Mouse (Mus musculus) neural tube, embryonic 12.5 days (tissue): ENCODE data around the gene Carm1. TPM values are rescaled to one million over a fixed set of nuclear protein-coding genes. Genes with fewer than 3 reads are reported as not detected.
"Not testable (repeated sequence)": the region's sequence is repeated elsewhere in the genome, so short reads cannot be mapped to it uniquely, and the experiment has no call there.

Source experiments
- ATAC-seq: fragments of 200-750 bp; cut with Nextera tagmentation; 2 replicates; pipeline ENCODE4 v1.8.0; 2017; ENCODE audit warnings: low read depth, mild to moderate bottlenecking, moderate TSS enrichment, moderate library complexity; ENCODE audit not compliant: low FRiP score
- H3K27ac ChIP-seq: fragments of 300-500 bp; sonication (generic); 2 replicates; pipeline ENCODE4 v1.5.1; 2016
- H3K27me3 ChIP-seq: fragments of 300-500 bp; sonication (generic); replicated peaks from 2 replicates; pipeline ENCODE4 v1.6.1; 2016; ENCODE audit warnings: mild to moderate bottlenecking
- H3K36me3 ChIP-seq: fragments of 300-500 bp; sonication (generic); 2 replicates; pipeline ENCODE4 v1.6.1; 2016; ENCODE audit warnings: mild to moderate bottlenecking
- H3K4me1 ChIP-seq: fragments of 300-500 bp; sonication (generic); 2 replicates; pipeline ENCODE4 v1.6.1; 2016
- H3K4me2 ChIP-seq: fragments of 300-500 bp; sonication (generic); replicated peaks from 2 replicates; pipeline ENCODE4 v1.6.1; 2016; ENCODE audit warnings: mild to moderate bottlenecking
- H3K4me3 ChIP-seq: fragments of 300-500 bp; sonication (generic); 2 replicates; pipeline ENCODE4 v1.5.1; 2016
- H3K9ac ChIP-seq: fragments of 300-500 bp; sonication (generic); 2 replicates; pipeline ENCODE4 v1.6.1; 2016; ENCODE audit warnings: mild to moderate bottlenecking
- H3K9me3 ChIP-seq: fragments of 300-500 bp; sonication (generic); 2 replicates; pipeline ENCODE4 v1.6.1; 2016; ENCODE audit warnings: mild to moderate bottlenecking
- WGBS: fragments of 180-500 bp; shearing (Covaris S2); methylation state at CpG from one replicate; pipeline ENCODE4 v1.1.7; 2016; 5-methylcytosine and 5-hydroxymethylcytosine counted together
- polyA plus RNA-seq: library from polyadenylated mRNA; unstranded; fragments of >200 nt; fragmentation: Nextera tagmentation; extraction: Ambion mirVana; gene quantifications from 2 replicates; pipeline ENCODE4 v1.2.1, GENCODE M21; 2016

The Carm1 gene
- polyA plus RNA-seq, 1 experiment from 2014 or later = 77.4 TPM

DNA sequence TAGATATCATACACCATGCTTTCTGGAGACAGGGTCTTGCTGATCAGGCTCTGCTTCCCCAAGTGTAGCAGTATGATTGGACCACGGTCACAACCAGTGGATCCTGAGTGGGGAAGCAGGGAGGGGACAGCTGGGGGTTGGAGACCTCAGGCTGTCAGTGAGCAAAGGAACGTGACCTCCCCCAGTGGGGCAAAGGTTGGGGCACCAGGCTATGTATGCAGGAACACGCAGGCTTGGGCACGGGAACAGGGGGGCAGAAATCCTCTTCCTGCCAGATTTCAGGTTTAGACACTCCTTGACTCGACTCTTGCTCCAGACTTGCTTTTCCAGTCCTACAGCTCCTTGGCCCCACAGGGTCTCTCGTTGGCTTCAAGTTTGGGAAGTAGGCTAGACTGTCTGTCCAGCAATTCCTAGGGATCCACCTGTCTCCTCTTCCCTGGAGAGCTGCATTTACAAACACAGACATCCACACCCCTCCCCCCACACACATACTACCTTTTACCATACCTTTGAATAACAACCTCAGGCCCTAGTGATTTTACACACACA lies 28.7 kb upstream of the Carm1 start:
- Histone ChIP-seq H3K27ac (no peak overlapping the region), H3K4me3 (no peak overlapping the region), H3K36me3 (peaks cover 3% of the 10 kb centered on the region; the same call in 1 of the 2 replicates), H3K27me3 (no peaks in the 10 kb centered on the region), H3K4me1 (no peaks in the 10 kb centered on the region), H3K9ac (no peak overlapping the region), H3K4me2 (no peak overlapping the region), H3K9me3 (no peaks in the 10 kb centered on the region)
- no peak for ATAC-seq
- 87% methylated on average over 6 of the region's 6 CpGs for WGBS

DNA sequence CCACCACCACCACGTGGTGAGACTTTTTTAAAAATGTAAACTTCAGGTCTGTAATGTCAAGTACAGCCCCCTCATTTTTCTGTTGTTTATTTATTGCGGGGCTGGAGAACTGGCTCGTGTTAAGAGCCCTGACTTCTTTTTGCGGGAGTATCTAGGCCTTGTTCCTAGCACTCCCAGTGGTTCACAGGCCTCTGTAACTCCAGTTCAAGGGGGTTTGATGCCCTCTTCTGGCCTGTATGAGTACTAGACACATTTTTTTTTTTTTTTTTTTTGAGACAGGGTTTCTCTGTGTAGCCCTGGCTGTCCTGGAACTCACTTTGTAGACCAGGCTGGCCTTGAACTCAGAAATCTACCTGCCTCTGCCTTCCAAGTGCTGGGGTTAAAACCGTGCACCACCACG lies 28.0 kb upstream of the Carm1 start:
- not testable (repeated sequence) for H3K4me1 ChIP-seq, H3K9ac ChIP-seq, H3K4me3 ChIP-seq, H3K36me3 ChIP-seq, H3K9me3 ChIP-seq, H3K27me3 ChIP-seq, H3K4me2 ChIP-seq, H3K27ac ChIP-seq, ATAC-seq
- WGBS = 85% methylated on average over 6 of the region's 6 CpGs

- Histone ChIP-seq H3K4me2 (no peak overlapping the region), H3K4me3 (no peak overlapping the region), H3K27me3 (no peaks in the 10 kb centered on the region), H3K9me3 (no peaks in the 10 kb centered on the region), H3K4me1 (no peaks in the 10 kb centered on the region), H3K9ac (no peak overlapping the region), H3K27ac (no peak overlapping the region), H3K36me3 (peaks cover 3% of the 10 kb centered on the region; the same call in 1 of the 2 replicates)
- WGBS = 85% methylated on average over 7 of the region's 7 CpGs
- ATAC-seq = no peak
These were observed 21.4 kb upstream of the Carm1 start for GRCm38 (mm10) chr9:21525142-21525936.

GRCm38 (mm10) chr9:21525937-21526633 lies 20.6 kb upstream of the Carm1 start, which contains the start of gene AB124611:
Gene AB124611, plus strand, starts transcription at chr9:21526176.
- Histone ChIP-seq H3K27ac (no peak within 1 kb of the TSS), H3K4me3 (no peak within 1 kb of the TSS), H3K27me3 (no peaks in the 10 kb centered on the region), H3K36me3 (peaks cover 3% of the 10 kb centered on the region; the same call in 1 of the 2 replicates), H3K4me1 (no peaks in the 10 kb centered on the region), H3K4me2 (no peak within 1 kb of the TSS), H3K9ac (no peak within 1 kb of the TSS), H3K9me3 (no peaks in the 10 kb centered on the region)
- ATAC-seq = no peak
- 78% methylated on average over 14 of the region's 14 CpGs for WGBS

DNA sequence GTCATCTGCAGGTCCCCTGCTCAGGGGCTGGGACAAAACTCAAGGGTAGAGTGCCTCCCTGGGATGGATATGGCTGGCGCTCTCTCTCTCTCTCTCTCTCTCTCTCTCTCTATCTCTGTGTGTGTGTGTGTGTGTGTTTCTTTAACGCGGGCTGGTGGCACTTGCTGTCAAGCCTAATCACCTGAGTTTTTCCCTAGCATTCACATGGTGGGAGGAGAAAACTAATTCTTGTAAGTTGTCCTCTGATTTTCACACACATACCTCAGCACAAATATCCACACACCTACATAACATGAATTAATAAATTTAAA lies 20.1 kb upstream of the Carm1 start:
- peaks cover 3% of the 10 kb centered on the region; the same call in 1 of the 2 replicates for H3K36me3 ChIP-seq
- ATAC-seq = no peak

GRCm38 (mm10) chr9:21527100-21527801 lies 19.4 kb upstream of the Carm1 start:
- 92% methylated on average over 2 of the region's 2 CpGs for WGBS

More for the DNA sequence above, 20.1 kb upstream of the Carm1 start:
- H3K4me2 ChIP-seq = no peak overlapping the region
- H3K4me3 ChIP-seq = no peak overlapping the region
- H3K4me1 ChIP-seq = no peaks in the 10 kb centered on the region
- H3K27me3 ChIP-seq = no peaks in the 10 kb centered on the region
- no peak overlapping the region for H3K27ac ChIP-seq
- H3K9ac ChIP-seq = no peak overlapping the region
- WGBS = 94% methylated on average over 3 of the region's 3 CpGs
- H3K9me3 ChIP-seq = no peaks in the 10 kb centered on the region

GRCm38 (mm10) chr9:21527917-21528324 lies 18.8 kb upstream of the Carm1 start:
- H3K4me2 ChIP-seq = no peak overlapping the region
- H3K36me3 ChIP-seq = no peaks in the 10 kb centered on the region; the same call in 1 of the 2 replicates
- 73% methylated on average over 1 of the region's 1 CpGs for WGBS
- H3K4me3 ChIP-seq = no peak overlapping the region
- no peak overlapping the region for H3K9ac ChIP-seq
- no peaks in the 10 kb centered on the region for H3K9me3 ChIP-seq
- no peaks in the 10 kb centered on the region for H3K27me3 ChIP-seq
- H3K4me1 ChIP-seq = no peaks in the 10 kb centered on the region
- no peak overlapping the region for H3K27ac ChIP-seq
- no peak for ATAC-seq

More at GRCm38 (mm10) chr9:21527100-21527801, 19.4 kb upstream of the Carm1 start:
- Histone ChIP-seq H3K4me2 (no peak overlapping the region), H3K36me3 (peaks cover under 1% of the 10 kb centered on the region; the same call in 1 of the 2 replicates), H3K4me3 (no peak overlapping the region), H3K9me3 (no peaks in the 10 kb centered on the region), H3K9ac (no peak overlapping the region), H3K27me3 (no peaks in the 10 kb centered on the region), H3K27ac (no peak overlapping the region), H3K4me1 (no peaks in the 10 kb centered on the region)
- no peak for ATAC-seq

DNA sequence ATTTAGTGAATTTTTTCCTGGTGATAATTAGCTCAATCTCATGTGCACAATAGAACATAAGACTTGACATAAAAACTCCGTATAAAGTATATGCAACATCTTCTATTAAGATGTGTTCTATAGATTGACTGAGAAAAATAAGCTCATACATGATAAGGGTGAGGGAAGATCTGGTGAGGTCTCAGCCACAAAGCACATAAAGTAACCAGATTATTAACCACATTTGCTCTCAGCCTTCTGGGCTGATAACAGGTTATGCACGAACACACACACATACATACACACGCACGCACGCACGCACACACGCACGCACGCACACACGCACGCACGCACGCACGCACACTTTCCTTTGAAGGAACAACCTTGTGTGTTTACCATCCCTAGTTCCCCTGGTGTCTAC lies 10.2 kb upstream of the Carm1 start:
- Histone ChIP-seq H3K4me2 (no peak overlapping the region), H3K27ac (no peak overlapping the region), H3K27me3 (no peaks in the 10 kb centered on the region), H3K9me3 (no peaks in the 10 kb centered on the region), H3K36me3 (0 out of 2 replicates have a peak, but pooled peaks cover 2% of the 10 kb centered on the region), H3K4me3 (no peak overlapping the region), H3K9ac (no peak overlapping the region), H3K4me1 (no peaks in the 10 kb centered on the region)
- no peak for ATAC-seq
- 96% methylated on average over 14 of the region's 14 CpGs for WGBS

- Histone ChIP-seq H3K36me3 (0 out of 2 replicates have a peak, but pooled peaks cover 2% of the 10 kb centered on the region), H3K4me1 (no peaks in the 10 kb centered on the region), H3K9me3 (no peaks in the 10 kb centered on the region), H3K27ac (no peak overlapping the region), H3K4me2 (no peak overlapping the region), H3K4me3 (no peak overlapping the region), H3K27me3 (no peaks in the 10 kb centered on the region), H3K9ac (no peak overlapping the region)
- WGBS = 71% methylated on average over 4 of the region's 4 CpGs
- ATAC-seq = no peak
These were observed 9.7 kb upstream of the Carm1 start for GRCm38 (mm10) chr9:21537009-21537408.

DNA sequence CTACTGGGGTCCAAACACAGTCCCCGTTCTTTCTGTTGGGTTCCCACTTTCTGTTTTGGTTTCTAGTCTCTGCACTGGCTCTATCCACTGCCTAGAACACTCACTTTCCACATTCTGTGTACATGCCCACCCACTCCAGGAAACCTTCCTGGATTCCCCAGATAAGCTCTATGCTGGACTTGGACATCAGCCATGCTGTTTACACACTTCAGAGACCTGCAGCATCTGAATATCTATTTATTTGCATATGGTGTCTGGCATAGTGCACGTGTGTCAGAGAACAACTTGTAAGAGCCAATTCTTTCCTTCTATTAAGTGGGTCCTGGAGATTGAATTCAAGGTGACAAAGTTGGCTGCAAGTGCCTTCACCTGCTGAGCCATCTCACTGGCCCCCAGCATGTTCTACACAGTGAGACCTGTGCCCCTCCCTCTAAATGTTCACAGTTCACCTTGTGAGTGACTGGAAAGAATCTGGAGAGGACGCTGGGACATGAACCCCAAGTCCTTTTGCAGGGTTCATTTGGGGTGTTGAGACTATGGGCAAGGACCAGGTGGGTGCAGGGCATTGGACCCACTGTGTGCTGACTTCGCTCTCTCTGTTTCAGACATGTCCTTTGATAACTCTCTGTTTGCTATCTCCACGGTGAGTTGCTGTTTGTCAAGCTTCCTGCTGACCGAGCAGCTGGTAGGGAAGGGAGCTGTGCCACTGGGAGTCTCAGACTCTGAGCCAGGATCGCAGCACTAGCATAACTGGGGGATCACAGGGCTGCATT lies 6.5 kb upstream of the Carm1 start:
- H3K27ac ChIP-seq = no peak overlapping the region
- no peak overlapping the region for H3K4me2 ChIP-seq
- H3K9ac ChIP-seq = no peak overlapping the region
- 81% methylated on average over 7 of the region's 7 CpGs for WGBS
- H3K27me3 ChIP-seq = no peaks in the 10 kb centered on the region
- H3K4me1 ChIP-seq = peaks cover 6% of the 10 kb centered on the region
- no peak for ATAC-seq
- no peak overlapping the region for H3K4me3 ChIP-seq
- H3K9me3 ChIP-seq = no peaks in the 10 kb centered on the region
- 0 out of 2 replicates have a peak, but pooled peaks cover 2% of the 10 kb centered on the region for H3K36me3 ChIP-seq

DNA sequence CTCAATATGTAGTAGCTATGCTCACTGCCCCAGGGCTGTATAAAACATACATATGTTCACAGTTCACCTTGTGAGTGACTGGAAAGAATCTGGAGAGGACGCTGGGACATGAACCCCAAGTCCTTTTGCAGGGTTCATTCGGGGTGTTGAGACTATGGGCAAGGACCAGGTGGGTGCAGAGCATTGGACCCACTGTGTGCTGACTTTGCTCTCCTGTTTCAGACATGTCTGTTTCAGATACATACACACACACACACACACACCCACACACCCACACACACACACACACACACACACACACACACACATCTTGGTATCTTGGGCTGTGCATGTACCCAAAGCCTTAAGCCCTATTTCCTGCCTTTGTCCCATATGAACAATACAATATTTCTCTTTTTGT lies 4.7 kb upstream of the Carm1 start:
- 95% methylated on average over 2 of the region's 2 CpGs for WGBS
- not testable (repeated sequence) for H3K36me3 ChIP-seq, H3K4me2 ChIP-seq, H3K9ac ChIP-seq, H3K27me3 ChIP-seq, ATAC-seq, H3K4me1 ChIP-seq, H3K9me3 ChIP-seq, H3K4me3 ChIP-seq, H3K27ac ChIP-seq
